Mouse (Mus musculus): ENCODE data around the gene Snapc5. TPM values are rescaled to one million over a fixed set of nuclear protein-coding genes. Genes with fewer than 3 reads are reported as not detected.

Gene Snapc5
- polyA plus RNA-seq, 1 experiment from 2014 or later = 31.8 TPM

GRCm38 (mm10) chr9:64207509-64208084, 28.5 kb downstream of the Snapc5 start:
- DNase-seq (ENCODE audit: low spot score) = no peak
- WGBS = 86% methylated on average over 3 of the region's 3 CpGs
- H3K9me3 ChIP-seq = no peaks in the 10 kb centered on the region
- no peaks in the 10 kb centered on the region for H3K27me3 ChIP-seq (replicated peaks; ENCODE audit: low read depth, poor library complexity, severe bottlenecking)
- no peak overlapping the region for H3K27ac ChIP-seq (replicated peaks)
- peaks cover 94% of the 10 kb centered on the region for H3K36me3 ChIP-seq (replicated peaks)
- H3K4me3 ChIP-seq = no peak overlapping the region
- H3K4me1 ChIP-seq = no peaks in the 10 kb centered on the region

DNA sequence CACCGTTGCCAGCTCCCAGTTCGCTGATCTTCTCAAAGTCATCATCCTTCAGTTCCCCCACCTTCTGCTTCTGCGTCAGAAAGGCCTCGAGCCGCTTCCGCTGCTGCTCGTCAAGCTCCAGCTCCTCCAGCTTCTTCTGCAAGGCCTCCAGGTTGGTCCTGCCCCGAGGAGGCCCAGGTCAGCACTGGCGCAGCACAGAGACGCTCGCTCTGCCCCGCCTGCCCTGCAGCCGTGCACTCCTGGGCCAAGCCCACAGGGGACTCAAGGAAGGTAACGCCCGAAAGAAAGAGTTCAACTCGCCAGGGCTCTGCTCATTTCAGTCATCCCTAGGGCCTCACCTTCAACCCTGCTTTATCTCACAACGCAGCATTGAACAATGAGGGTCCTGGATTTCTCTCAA, 35.4 kb downstream of the Snapc5 start:
- no peak for DNase-seq (ENCODE audit: low spot score)
- no peak overlapping the region for H3K27ac ChIP-seq (replicated peaks)
- H3K27me3 ChIP-seq (replicated peaks; ENCODE audit: low read depth, poor library complexity, severe bottlenecking) = no peaks in the 10 kb centered on the region
- H3K4me1 ChIP-seq = peaks cover 4% of the 10 kb centered on the region
- H3K9me3 ChIP-seq = no peaks in the 10 kb centered on the region
- WGBS = 92% methylated on average over 17 of the region's 17 CpGs
- peaks cover 52% of the 10 kb centered on the region for H3K36me3 ChIP-seq (replicated peaks)
- no peak overlapping the region for H3K4me3 ChIP-seq

GRCm38 (mm10) chr9:64216090-64216489, 37.0 kb downstream of the Snapc5 start:
- H3K4me1 ChIP-seq = peaks cover 20% of the 10 kb centered on the region
- WGBS = 83% methylated on average over 4 of the region's 4 CpGs
- no peaks in the 10 kb centered on the region for H3K27me3 ChIP-seq (replicated peaks; ENCODE audit: low read depth, poor library complexity, severe bottlenecking)
- H3K36me3 ChIP-seq (replicated peaks) = peaks cover 36% of the 10 kb centered on the region
- no peak overlapping the region for H3K27ac ChIP-seq (replicated peaks)
- no peak overlapping the region for H3K4me3 ChIP-seq
- H3K9me3 ChIP-seq = no peaks in the 10 kb centered on the region
- DNase-seq (ENCODE audit: low spot score) = no peak

GRCm38 (mm10) chr9:64216641-64217040, 37.6 kb downstream of the Snapc5 start:
- DNase-seq (ENCODE audit: low spot score) = no peak
- no peaks in the 10 kb centered on the region for H3K9me3 ChIP-seq
- peaks cover 20% of the 10 kb centered on the region for H3K4me1 ChIP-seq
- H3K27ac ChIP-seq (replicated peaks) = no peak overlapping the region
- no peak overlapping the region for H3K4me3 ChIP-seq
- WGBS = 92% methylated on average over 2 of the region's 2 CpGs
- no peaks in the 10 kb centered on the region for H3K27me3 ChIP-seq (replicated peaks; ENCODE audit: low read depth, poor library complexity, severe bottlenecking)
- peaks cover 30% of the 10 kb centered on the region for H3K36me3 ChIP-seq (replicated peaks)

GRCm38 (mm10) chr9:64217887-64218286, 38.8 kb downstream of the Snapc5 start:
- no peaks in the 10 kb centered on the region for H3K9me3 ChIP-seq
- H3K4me3 ChIP-seq = no peak overlapping the region

DNA sequence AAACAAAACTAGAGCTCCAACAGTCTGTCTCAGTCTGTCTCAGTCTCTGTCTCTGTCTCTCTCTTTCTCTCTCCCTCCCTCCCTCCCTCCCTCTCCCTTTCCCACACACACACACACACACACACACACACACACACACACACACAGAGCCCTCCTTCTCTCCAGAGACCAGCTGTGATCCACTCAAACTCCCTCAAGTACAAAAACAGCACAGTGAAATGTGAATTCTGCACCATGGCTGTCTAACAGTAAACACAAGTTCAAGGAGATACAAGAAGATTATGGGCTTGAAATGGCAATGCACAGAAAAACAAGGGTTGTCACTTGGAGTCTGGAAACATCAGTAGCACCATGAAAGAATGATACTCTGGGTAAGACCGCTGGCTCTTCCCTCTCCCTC, 40.2 kb downstream of the Snapc5 start:
- Histone ChIP-seq H3K27ac (replicated peaks) (no peak overlapping the region), H3K4me1 (peaks cover 24% of the 10 kb centered on the region), H3K27me3 (replicated peaks; ENCODE audit: low read depth, poor library complexity, severe bottlenecking) (no peaks in the 10 kb centered on the region), H3K9me3 (no peaks in the 10 kb centered on the region), H3K4me3 (no peak overlapping the region), H3K36me3 (replicated peaks) (peaks cover 5% of the 10 kb centered on the region)
- 65% methylated on average over 1 of the region's 1 CpGs for whole genome bisulfite sequencing
- DNase-seq (ENCODE audit: low spot score) = no peak

More at GRCm38 (mm10) chr9:64217887-64218286, 38.8 kb downstream of the Snapc5 start:
- Histone ChIP-seq H3K4me1 (peaks cover 24% of the 10 kb centered on the region), H3K27ac (replicated peaks) (no peak overlapping the region), H3K36me3 (replicated peaks) (peaks cover 19% of the 10 kb centered on the region), H3K27me3 (replicated peaks; ENCODE audit: low read depth, poor library complexity, severe bottlenecking) (no peaks in the 10 kb centered on the region)
- DNase-seq (ENCODE audit: low spot score) = no peak

DNA sequence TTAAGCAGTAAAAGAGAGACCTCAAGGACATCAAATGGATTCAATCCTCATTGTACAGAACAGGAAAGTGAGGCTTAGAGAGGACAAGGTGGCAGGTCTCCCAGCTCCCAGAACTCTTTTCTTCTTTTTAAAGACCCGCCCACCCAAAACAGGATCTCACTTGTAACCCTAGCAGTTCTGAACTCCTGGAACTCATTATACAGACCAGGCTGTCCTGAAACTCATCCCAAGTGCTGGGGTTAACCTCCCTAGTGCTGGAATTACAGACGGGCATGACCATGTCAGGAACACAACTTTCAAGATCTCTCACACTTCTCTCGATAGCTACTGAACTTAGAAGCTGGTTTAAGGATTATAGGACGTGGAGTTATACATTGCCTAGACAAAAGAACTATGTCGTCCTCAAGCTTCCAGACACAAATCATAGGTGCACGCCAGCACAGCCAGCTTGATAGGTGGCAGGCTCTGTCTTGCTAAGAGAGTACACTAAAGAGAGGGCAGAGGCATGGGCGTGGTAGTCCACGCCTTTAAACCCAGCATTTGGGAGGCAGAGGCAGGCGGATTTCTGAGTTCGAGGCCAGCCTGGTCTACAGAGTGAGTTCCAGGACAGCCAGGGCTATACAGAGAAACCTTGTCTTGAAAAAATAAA, 40.8 kb downstream of the Snapc5 start:
- peaks cover 5% of the 10 kb centered on the region for H3K36me3 ChIP-seq (replicated peaks)
- no peak overlapping the region; the same call in 1 of the 2 replicates for H3K27ac ChIP-seq (replicated peaks)
- no peaks in the 10 kb centered on the region for H3K9me3 ChIP-seq
- no peaks in the 10 kb centered on the region for H3K27me3 ChIP-seq (replicated peaks; ENCODE audit: low read depth, poor library complexity, severe bottlenecking)
- DNase-seq (ENCODE audit: low spot score) = no peak
- peaks cover 24% of the 10 kb centered on the region for H3K4me1 ChIP-seq
- WGBS = 79% methylated on average over 10 of the region's 10 CpGs
- H3K4me3 ChIP-seq = no peak overlapping the region

DNA sequence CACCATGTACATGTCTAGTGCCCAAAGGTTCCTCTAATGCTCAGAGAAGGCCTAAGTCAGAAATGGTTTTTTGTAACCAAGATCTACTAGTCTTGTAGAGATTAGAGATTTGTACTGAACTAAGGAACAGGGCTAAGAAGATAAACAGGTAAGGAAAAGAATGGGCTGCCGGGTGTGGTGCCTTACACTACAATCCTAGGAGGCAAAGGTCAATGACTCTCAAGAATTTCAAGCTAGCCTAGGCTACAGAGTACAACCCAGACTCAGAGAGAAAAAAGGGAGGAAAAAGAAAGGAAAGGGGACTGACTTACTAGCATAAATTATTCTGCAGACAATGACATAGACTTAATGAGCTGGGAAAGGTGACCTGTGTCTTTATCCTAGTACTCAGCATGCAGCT, 41.5 kb downstream of the Snapc5 start:
- peaks cover 24% of the 10 kb centered on the region for H3K4me1 ChIP-seq
- H3K27me3 ChIP-seq (replicated peaks; ENCODE audit: low read depth, poor library complexity, severe bottlenecking) = no peaks in the 10 kb centered on the region
- 73% methylated on average over 1 of the region's 1 CpGs for WGBS
- no peak for DNase-seq (ENCODE audit: low spot score)
- no peak overlapping the region for H3K27ac ChIP-seq (replicated peaks)
- H3K4me3 ChIP-seq = no peak overlapping the region
- peaks cover 5% of the 10 kb centered on the region for H3K36me3 ChIP-seq (replicated peaks)
- H3K9me3 ChIP-seq = no peaks in the 10 kb centered on the region

- Histone ChIP-seq H3K27me3 (replicated peaks; ENCODE audit: low read depth, poor library complexity, severe bottlenecking) (no peaks in the 10 kb centered on the region), H3K36me3 (replicated peaks) (peaks cover 5% of the 10 kb centered on the region), H3K4me3 (no peak overlapping the region), H3K27ac (replicated peaks) (no peak overlapping the region), H3K4me1 (peaks cover 24% of the 10 kb centered on the region), H3K9me3 (no peaks in the 10 kb centered on the region)
- WGBS = 89% methylated on average over 4 of the region's 4 CpGs
- DNase-seq (ENCODE audit: low spot score) = no peak
Observed at GRCm38 (mm10) chr9:64221480-64221879, 42.4 kb downstream of the Snapc5 start.

GRCm38 (mm10) chr9:64222098-64222497, 43.0 kb downstream of the Snapc5 start:
- Histone ChIP-seq H3K27me3 (replicated peaks; ENCODE audit: low read depth, poor library complexity, severe bottlenecking) (no peaks in the 10 kb centered on the region), H3K9me3 (no peaks in the 10 kb centered on the region), H3K4me3 (no peak overlapping the region), H3K27ac (replicated peaks) (no peak overlapping the region), H3K4me1 (peaks cover 24% of the 10 kb centered on the region), H3K36me3 (replicated peaks) (peaks cover 5% of the 10 kb centered on the region)
- 72% methylated on average over 2 of the region's 2 CpGs for WGBS
- no peak for DNase-seq (ENCODE audit: low spot score)

DNA sequence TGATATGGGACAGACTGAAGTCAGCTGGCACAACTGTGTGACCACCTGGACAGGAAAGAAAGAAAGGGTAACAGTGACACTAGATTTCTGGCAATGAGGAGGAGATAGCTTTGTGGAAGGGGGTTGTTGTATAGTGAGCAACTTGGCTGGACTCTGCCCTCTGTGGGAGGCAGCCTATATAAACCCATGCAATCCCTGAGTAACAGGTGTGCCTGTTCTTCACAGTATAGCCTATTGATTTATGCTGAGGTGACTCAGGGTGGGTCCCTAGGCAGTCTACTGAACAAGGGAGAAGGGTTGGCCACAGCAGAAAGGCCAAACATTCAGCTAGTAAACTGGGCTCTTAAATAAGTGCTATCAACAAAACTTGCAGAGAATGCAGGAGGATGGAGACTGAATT, 46.7 kb downstream of the Snapc5 start:
- DNase-seq (ENCODE audit: low spot score) = no peak
- H3K27me3 ChIP-seq (replicated peaks; ENCODE audit: low read depth, poor library complexity, severe bottlenecking) = no peaks in the 10 kb centered on the region
- H3K4me1 ChIP-seq = peaks cover 26% of the 10 kb centered on the region
- H3K4me3 ChIP-seq = no peak overlapping the region
- H3K9me3 ChIP-seq = no peaks in the 10 kb centered on the region
- peaks cover 5% of the 10 kb centered on the region for H3K36me3 ChIP-seq (replicated peaks)
- H3K27ac ChIP-seq (replicated peaks) = no peak overlapping the region

- peaks cover 5% of the 10 kb centered on the region for H3K36me3 ChIP-seq (replicated peaks)
- H3K27me3 ChIP-seq (replicated peaks; ENCODE audit: low read depth, poor library complexity, severe bottlenecking) = no peaks in the 10 kb centered on the region
- H3K27ac ChIP-seq (replicated peaks) = no peak overlapping the region
- no peaks in the 10 kb centered on the region for H3K9me3 ChIP-seq
- 85% methylated on average over 12 of the region's 12 CpGs for WGBS
- H3K4me3 ChIP-seq = no peak overlapping the region
- DNase-seq (ENCODE audit: low spot score) = no peak
- H3K4me1 ChIP-seq = peaks cover 37% of the 10 kb centered on the region
Observed at GRCm38 (mm10) chr9:64227736-64228135, 48.7 kb downstream of the Snapc5 start.

DNA sequence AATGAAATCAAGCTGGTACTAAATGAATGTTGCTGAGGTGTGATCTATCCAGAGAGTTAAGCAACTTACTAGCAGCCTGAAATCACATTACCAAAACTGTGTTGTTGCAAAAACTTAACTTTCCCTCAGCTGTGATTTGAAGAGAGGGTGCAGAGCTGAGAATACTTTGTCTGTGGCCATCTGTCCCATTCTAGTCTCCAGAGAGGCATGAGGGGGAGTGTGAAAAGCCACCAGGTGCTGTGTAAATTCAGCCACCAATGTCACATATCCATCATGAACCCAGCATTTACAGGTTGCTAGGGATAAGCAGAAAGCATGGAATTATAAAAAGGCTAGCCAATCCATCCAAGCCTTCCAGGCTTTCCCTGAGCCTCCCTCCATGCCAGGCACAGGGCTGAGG, 49.9 kb downstream of the Snapc5 start:
- Histone ChIP-seq H3K36me3 (replicated peaks) (peaks cover 5% of the 10 kb centered on the region), H3K27me3 (replicated peaks; ENCODE audit: low read depth, poor library complexity, severe bottlenecking) (no peaks in the 10 kb centered on the region), H3K9me3 (no peaks in the 10 kb centered on the region), H3K4me1 (peaks cover 50% of the 10 kb centered on the region), H3K27ac (replicated peaks) (no peak overlapping the region), H3K4me3 (no peak overlapping the region)
- no peak for DNase-seq (ENCODE audit: low spot score)
